Mouse (Mus musculus): ENCODE measurements at regions not wholly inside any gene's neighbourhood (a gene's known extent, or its start where the extent isn't known, plus 50 kb on each side); places are given as distances from the start of the nearest gene placed in this dataset.

DNA sequence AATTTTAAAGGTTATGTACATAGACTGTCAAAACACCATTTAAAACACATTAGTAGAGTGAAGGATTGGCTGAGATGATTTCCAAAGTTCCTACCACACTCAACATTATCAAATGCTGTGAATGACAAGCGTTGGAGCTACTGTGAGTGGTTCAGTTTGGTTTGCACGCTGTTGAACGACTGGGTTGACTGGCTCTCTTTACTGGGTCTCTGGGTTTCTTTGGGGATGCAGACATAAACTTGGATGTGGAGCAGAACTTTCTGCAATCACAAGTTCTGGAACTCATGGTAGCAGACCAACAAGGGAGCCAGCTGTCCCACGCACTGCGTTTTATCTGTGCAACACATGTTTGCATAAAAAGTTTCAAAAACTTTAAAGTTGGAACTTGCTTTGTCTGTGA, 438.9 kb upstream of the Nr2f1 start:
- TF ChIP-seq CTCF (IDR thresholded peaks at IDR 0.05; ENCODE audit: insufficient read depth, low read depth, low read length), result no peak
- TF ChIP-seq POLR2A (IDR thresholded peaks at IDR 0.05; ENCODE audit: insufficient read depth, low read depth, low read length), result no peak

Data from olfactory bulb, adult 2 months (tissue).